Mouse (Mus musculus): Measurements from ENCODE around the gene Gm4869.
"Not testable (repeated sequence)": the region's sequence is repeated elsewhere in the genome, so short reads cannot be mapped to it uniquely, and the experiment has no call there.

Gene Gm4869

GRCm38 (mm10) chr5:140445345-140445744 lies at the start of gene Gm4869:
Gene Gm4869, plus strand, starts transcription at chr5:140445645.
- DNase-seq (ENCODE audit: low spot score) = no peak

- DNase-seq (ENCODE audit: low spot score) = no peak
Measured at GRCm38 (mm10) chr5:140396166-140396940, 49.1 kb upstream of the Gm4869 start.

GRCm38 (mm10) chr5:140402640-140403270 lies 42.7 kb upstream of the Gm4869 start:
- DNase-seq (ENCODE audit: low spot score) = no peak

- no peak for DNase-seq (ENCODE audit: low spot score)
Measured at GRCm38 (mm10) chr5:140405126-140405525, 40.3 kb upstream of the Gm4869 start.

- no peak for DNase-seq (ENCODE audit: low spot score)
Measured at GRCm38 (mm10) chr5:140406666-140407065, 38.8 kb upstream of the Gm4869 start.

- no peak for DNase-seq (ENCODE audit: low spot score)
Measured at GRCm38 (mm10) chr5:140408801-140409200, 36.6 kb upstream of the Gm4869 start.

- no peak for DNase-seq (ENCODE audit: low spot score)
Measured at GRCm38 (mm10) chr5:140411339-140411738, 34.1 kb upstream of the Gm4869 start.

- DNase-seq (ENCODE audit: low spot score) = no peak
Measured at GRCm38 (mm10) chr5:140414647-140415046, 30.8 kb upstream of the Gm4869 start.

- DNase-seq (ENCODE audit: low spot score) = no peak
Measured at GRCm38 (mm10) chr5:140418106-140418488, 27.3 kb upstream of the Gm4869 start.

- DNase-seq (ENCODE audit: low spot score) = peak; percentile 63
Measured at GRCm38 (mm10) chr5:140418489-140419441, 26.7 kb upstream of the Gm4869 start, which contains the start of gene Eif3b. Gene Eif3b, plus strand, starts transcription at chr5:140419328.

GRCm38 (mm10) chr5:140419442-140420080 lies 25.9 kb upstream of the Gm4869 start:
- DNase-seq (ENCODE audit: low spot score) = no peak

GRCm38 (mm10) chr5:140420616-140421015 lies 24.8 kb upstream of the Gm4869 start:
- no peak for DNase-seq (ENCODE audit: low spot score)

GRCm38 (mm10) chr5:140425016-140425783 lies 20.2 kb upstream of the Gm4869 start:
- no peak for DNase-seq (ENCODE audit: low spot score)

GRCm38 (mm10) chr5:140439117-140439516 lies 6.3 kb upstream of the Gm4869 start:
- not testable (repeated sequence) for DNase-seq (ENCODE audit: low spot score)

GRCm38 (mm10) chr5:140441406-140441805 lies 4.0 kb upstream of the Gm4869 start:
- DNase-seq (ENCODE audit: low spot score) = no peak

- no peak for DNase-seq (ENCODE audit: low spot score)
Measured at GRCm38 (mm10) chr5:140444012-140444411, 1.4 kb upstream of the Gm4869 start.

GRCm38 (mm10) chr5:140446054-140446453 lies 609 bp downstream of the Gm4869 start:
- no peak for DNase-seq (ENCODE audit: low spot score)

GRCm38 (mm10) chr5:140454488-140454887 lies 9.0 kb downstream of the Gm4869 start:
- DNase-seq (ENCODE audit: low spot score) = no peak

- DNase-seq (ENCODE audit: low spot score) = no peak
Measured at GRCm38 (mm10) chr5:140455466-140455865, 10.0 kb downstream of the Gm4869 start.

GRCm38 (mm10) chr5:140461476-140461875 lies 16.0 kb downstream of the Gm4869 start:
- DNase-seq (ENCODE audit: low spot score) = no peak

- DNase-seq (ENCODE audit: low spot score) = not testable (repeated sequence)
Measured at GRCm38 (mm10) chr5:140463151-140463550, 17.7 kb downstream of the Gm4869 start.

All from urinary bladder, postnatal 10 days (tissue).